Mouse (Mus musculus): ENCODE data around the gene Ell2.

The Ell2 gene

DNA sequence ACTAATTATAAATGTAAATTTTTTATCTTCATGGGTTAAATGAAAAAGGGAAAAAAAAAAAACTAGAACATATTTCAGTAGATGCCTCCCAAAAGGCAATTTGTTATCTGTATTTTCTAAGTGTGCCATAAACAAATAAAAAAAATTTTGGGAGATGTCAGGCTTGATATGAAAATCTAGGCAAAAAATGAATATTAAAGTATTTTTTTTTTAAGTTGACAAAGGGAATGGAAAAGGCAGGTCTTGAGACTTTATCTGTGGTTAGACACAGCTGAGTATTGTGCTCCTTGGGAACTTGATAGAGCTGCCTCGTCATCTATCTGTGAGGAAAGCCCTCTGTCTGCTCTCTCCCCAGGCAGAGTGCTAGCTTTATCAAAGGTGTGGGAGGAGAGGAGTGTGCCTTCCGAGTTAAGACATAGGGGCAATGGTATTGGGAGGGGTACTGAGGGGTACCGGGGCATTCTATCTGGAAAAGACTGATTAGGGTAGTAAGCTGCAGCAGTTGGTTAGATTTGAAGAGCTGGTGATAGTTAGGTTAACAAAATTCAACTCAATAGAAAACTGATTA lies 27.1 kb downstream of the Ell2 start:
- DNase-seq: no peak

DNA sequence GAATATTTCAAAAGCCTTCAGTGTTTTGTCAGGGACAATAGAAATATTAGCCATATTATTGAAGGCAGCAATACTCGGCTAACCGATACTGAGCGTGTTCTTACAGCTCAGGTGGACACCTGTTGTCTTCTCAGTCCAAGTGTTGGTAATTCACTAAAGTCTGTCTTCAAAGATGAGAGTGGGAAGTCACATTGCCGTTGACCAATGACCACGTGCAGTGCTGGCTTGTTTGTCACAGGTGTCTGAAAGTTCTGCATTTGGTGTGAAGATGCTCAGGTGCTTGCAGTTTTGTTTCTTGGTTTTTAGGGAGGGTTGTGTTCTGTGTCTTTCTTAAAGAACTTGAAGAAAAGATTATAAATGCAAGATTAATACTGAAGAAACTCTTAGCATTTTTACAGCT lies 27.7 kb downstream of the Ell2 start:
- no peak for DNase-seq

DNA sequence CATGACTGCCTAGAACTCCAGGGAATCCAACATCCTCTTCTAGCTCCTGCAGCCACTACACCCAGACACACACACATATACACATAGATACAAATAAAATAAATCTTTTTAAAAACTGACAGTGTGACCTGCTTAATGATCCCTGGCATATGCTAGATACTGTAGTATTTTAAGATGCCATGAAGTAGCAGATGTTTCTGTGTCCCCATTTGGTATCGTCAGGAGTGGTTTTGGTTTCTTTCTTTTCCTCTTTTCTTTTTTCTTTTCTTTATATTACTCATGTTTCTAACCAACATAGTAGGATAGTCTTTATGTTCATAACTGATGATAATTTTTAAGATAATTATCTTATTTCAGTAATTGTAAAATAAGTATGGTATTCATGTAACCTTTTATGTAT lies 29.0 kb downstream of the Ell2 start:
- DNase-seq: no peak

DNA sequence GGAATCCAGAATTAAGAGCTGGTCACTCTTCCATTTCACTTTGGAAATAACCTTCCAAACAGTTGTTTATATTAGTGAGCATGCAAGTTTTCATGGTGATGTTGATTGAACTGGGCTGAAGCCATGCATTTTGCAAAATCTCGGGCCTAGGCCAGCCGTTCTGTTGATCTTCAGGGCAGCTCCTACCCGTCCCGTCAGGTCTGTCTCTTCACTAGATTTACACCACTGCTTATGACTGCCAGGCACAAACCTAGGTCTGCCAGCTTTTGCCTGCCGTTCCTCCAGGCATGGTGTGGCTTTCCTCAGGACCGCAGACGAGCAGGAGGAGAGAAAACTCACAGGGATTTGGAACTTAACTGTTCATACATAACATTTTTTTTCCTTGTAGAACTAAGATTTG lies 31.4 kb downstream of the Ell2 start:
- no peak for DNase-seq

DNA sequence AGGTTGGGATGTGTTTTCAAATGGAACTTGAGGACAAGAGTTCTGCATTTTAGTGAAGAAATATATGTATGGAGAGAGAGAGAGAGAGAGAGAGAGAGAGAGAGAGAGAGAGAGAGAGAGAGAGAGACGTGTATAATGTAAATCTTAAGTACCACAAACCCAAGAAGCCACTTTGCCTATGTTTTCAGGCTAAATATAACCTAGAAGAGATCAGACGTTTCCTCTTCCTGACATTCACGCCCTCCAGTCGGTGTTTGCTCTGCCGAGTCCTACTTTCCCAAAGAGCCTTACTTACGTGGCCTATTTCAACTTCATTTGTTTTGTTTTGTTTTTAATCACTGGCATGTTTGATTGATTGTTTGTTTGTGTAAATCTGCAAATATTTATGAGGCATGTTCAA lies 32.0 kb downstream of the Ell2 start:
- DNase-seq: no peak

DNA sequence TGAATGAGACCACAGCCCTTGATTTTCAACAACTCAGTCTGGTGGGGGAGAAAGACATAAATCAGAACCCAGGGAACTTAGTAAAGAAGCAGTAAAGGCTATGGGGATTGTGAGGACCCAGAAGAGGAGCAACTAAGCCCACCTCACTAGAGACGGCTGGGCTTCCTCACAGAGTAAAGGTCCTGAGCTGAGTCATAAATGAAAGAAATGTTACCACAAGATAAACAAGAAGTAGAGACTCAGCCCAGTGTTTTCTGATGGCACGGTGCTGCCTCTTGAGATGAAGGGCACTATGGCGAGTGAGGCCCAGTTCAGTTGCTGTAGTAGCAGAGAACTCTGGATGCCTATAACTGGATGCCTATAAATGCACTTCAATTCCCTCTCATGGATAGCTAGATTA lies 32.4 kb downstream of the Ell2 start:
- DNase-seq: no peak

DNA sequence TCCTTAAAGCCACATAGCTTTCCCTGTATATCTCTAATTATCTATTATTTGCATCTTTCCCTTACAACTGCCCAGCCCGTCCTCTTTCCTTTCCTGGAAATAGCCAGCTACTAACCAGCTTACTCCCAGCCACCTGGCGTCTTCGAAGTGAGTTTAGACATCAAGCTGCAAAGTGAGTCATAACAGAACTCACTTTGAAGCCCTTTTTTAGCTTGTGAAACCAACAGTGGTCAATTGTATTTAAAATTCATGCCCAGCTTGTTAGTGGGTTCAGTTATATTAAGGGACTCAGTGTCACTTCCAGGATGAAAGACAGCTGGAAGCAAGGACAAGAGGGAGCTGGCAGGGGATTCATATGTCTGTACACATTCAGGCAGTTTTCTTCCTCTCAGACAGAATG lies 33.5 kb downstream of the Ell2 start:
- DNase-seq: no peak

DNA sequence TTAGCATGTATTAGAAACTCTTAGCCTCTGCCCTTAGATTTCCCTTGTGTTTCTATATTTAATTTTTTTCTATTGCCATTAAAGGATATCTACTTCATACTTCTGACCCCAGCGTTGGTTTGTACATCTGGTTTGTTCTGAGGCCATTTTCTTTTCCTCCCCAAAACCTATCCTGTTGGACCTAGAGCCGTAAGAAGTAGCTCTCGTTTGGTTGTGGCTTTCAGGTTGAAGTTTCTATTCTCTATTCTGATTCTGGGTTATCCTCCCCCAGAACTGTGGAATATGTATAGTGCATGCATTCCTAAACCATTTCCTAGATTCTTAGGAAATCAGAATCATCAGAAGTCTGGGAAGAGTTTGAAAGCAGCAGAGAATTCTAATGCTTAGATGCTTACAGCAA lies 34.6 kb downstream of the Ell2 start:
- no peak for DNase-seq

DNA sequence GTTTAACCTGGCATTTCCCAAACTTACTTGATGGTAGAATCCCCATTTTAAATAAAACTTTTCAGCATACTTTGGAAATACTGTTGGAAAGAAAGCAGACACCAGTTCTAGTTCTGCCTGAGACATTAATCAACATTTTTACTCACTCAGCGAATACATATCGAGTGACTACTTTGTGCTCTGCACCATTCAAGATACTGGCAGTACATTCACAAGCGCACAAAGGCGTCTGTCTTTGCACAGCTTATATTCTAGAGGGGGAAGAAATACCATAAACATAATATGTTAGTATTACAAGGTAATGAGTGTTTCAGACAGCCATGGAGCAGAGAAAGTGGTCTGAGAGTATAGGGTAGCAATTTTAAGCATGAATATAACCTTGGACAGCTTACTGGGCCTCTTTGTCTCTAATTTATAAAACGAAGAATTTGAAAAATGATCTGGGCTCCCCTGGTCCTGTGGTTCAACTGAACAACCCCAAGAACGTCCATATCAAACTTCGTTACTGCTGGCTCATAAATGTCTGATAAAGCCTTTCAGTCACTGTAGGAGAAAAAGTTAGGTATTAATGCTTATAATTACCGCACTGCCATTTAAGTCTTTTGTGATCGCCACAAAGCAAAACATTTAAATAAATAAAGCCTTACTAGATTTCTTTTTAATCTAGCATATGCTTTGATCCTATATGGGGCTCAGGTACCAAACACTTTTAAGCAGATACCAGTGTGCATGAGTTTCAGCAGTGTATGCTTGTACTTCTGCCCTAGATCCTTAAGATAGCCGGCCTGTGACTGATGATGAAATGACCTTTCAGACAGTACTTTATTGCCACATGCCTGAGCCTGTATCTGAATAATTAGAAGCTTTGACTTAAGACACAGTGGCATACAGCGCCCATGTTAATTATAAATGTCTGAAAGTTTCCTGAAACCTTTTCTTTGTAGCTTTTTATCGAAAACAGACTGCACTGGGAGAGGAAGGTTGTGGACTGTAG lies 35.5 kb downstream of the Ell2 start:
- no peak for DNase-seq

DNA sequence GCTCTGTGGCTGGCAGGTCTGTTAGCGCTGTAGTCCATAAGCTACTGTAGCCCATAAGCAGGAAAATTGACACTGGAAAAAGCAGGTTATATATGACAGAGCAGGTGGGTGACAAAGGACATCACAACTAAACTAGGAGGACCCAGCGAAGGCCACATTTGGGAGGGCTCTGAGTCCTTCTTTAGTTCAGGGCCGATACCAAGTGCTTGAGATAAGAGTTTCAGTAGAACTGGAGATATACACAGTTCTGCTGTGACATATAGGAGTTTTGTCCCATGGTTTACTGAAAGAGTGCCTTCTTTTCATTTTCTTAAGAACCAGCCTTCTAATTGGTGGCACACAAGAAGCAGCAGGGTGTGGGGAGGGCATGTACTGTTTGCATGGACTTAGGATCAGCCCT lies 36.4 kb downstream of the Ell2 start:
- no peak for DNase-seq

DNA sequence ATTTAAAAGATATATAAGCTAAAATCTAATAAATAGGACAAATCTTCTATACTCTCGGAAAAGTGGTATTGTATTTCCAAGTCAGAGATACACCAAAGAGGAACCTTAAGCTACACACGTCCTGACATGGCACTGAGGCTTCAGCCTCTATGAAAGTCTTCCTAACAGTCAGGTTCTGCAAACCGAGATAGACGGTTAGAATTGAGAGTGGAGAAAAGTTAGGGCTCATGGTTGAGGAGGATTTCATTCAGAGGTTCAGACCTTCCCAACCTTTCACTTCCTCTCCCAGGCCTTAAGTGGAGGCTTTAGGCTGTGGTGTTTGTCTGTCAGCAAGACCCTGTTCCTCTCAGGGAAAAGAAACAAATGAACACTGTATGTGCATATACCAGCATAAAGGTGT lies 37.5 kb downstream of the Ell2 start:
- no peak for DNase-seq

DNA sequence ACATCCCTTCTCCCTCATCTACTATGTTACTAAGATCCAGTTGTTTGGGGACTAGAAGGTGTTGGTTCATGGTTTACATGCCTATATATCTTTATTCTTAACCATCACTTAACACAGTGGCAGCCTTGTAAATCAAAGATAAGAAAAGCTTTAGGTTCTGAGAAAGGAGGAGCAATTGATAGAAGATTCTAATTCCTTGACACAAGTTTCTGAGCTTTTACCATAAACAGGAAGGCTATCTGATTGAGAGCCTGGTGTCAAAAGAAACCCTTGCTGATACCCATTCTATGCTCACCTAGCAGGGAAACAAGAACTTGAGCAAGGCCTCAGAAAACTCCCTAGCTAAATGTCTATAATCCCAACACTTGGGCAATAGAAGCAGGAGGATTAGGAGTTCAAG lies 38.8 kb downstream of the Ell2 start:
- DNase-seq: no peak

DNA sequence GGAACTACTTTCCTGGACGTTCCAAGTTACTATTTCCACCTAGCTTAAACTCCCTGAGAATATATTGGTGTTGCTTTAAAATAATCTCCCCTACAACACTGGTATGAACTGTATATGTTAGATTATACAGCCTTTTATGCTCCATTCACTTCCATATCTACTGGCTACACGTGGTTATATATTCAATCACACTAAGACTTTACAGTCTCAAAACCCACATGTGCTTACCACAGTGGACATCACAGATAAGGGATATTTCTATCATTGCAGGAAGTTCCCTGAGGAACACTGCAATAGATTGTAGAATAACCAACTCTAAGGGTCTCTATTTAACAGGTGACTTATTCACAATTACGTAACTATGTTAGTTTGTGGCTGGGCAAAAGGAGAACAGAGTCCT lies 40.7 kb downstream of the Ell2 start:
- DNase-seq: no peak

DNA sequence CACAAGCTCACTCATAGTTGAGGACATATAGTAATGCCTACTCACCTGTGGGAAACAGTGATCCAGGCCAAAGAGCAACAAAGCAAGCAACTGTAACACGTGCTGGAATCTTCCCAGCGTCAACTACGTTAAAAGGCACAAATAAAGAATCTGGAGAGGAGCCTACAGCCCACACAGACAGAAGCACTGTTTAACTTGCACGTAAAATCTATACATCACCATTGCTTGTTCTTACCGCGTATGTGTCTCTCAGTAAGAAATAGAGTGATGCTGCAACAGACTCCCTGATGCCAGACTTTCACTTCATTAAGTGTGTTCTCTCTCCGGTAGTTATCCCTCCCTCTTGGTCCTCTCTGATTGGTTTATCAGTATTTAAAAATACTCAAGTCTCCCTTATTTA lies 42.1 kb downstream of the Ell2 start:
- no peak for DNase-seq

DNA sequence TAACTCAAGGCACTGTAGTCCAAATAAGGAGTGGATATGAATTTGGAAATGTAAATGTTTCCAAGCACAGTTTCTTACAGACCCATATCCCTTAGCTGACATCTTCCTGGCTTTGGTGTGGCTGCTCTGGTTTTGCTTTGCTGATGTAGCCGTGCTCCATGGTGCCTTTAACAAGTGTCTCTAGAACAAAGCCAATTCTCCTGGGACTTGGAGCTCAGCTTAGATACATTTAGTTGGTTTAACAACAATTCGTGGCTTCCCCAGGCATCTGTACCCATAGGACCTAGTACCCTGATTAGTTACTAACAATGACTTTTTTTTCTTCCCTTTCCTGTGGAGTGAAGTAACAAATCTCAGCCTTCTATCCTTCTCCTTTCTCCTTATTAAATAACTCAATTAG lies 44.2 kb downstream of the Ell2 start:
- no peak for DNase-seq

DNA sequence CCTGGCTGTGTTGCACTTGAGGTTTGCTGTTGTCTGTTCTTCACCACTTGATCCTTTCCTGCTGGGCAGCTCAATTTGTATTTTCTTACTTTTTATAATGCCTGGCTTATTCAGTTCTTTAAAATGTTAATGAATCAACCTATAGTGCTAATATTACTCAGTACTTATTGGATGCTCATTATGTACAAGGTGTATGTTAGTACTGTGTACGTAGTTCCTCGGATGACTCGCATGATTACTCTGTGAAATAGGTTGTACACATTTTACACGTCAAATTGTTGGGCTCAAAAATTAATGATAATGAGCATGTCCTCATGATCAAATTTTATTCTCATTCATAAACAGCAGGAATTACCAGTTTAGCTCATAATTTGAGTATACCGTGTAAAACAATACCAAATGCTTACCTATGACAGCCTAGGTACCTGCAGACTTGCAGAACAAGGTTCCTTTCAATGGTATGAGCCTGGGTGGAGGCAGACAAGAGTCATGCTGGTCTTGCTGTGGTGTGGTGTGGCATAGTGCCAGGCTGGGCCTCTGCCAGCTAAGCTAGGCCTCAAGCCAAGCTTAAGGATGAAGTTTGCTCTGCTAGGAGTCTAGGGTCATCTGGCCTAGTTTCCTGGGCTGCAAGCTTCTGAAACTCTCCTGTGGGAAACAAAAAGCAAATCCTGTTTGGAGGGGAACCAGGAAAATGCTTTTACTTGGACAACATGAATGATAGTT lies 45.8 kb downstream of the Ell2 start:
- peak; percentile 64 for DNase-seq

DNA sequence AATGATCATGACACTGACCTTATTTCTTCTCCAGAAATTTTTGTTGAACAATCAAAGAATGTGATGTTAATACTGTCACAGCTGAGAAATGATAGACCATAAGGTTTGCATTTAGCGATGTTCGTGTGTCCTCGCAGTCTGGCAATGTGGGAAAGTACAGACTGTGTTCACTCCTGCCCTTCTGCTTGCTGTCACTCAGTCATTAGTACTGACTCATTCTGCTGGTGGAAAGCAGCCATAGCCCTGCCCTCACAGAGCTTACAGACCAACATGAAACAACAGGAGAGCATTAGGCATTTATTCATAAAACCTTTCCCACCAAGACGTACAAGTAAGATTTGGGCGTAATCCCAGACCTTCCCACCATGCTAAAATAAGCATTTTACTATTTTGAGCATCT lies 47.8 kb downstream of the Ell2 start:
- peak; percentile 59 for DNase-seq

DNA sequence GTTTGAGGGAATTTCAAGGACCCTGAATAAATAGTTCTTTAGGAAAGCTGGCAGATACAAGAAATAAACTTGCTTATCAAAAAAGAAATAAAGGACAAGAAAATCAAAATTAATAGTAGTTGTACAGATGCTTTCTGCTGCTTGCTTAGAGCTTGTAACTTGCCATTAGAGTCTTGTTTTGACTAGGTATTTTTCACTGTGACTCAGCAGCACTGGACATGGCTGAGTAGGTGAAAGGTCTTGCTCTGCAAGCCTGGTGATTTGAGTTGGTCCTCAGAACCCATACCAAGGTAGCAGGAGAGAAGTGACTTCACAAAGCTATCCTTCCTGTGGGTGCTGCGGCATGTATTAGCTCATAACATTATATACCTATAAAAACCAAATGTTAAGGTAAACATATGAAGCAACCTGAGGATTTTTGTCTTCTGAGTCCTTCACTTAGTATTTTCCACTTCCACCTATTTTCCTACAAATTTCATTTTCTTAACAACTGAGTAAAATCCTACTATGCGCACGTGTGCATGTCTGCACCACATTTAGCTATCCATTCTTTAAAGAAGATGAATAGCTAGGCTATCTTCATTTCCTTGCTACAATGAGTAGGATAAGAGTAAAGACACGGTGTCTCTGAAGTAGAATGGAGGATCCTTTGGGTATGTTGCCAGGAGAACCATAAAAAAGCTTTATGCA lies 54.4 kb downstream of the Ell2 start:
- DNase-seq: no peak

DNA sequence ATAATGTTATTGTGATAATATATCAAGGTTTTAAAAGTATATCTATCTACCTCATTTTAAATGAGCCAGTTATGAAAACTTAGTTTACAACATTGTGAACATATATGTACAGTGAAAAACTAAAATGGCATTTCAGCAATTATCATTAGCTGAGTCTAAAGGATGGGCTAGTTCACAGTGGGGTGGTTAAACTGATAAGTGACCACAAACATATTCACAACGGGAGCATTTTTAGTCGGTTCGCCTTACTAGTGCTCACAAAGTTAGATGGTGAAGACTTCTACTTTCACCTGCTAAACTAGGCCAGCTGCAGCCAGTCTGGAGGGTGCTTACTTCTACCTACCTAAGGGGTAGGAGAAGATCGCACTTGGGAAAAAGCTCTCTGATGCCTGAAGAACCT lies 56.2 kb downstream of the Ell2 start:
- no peak for DNase-seq

DNA sequence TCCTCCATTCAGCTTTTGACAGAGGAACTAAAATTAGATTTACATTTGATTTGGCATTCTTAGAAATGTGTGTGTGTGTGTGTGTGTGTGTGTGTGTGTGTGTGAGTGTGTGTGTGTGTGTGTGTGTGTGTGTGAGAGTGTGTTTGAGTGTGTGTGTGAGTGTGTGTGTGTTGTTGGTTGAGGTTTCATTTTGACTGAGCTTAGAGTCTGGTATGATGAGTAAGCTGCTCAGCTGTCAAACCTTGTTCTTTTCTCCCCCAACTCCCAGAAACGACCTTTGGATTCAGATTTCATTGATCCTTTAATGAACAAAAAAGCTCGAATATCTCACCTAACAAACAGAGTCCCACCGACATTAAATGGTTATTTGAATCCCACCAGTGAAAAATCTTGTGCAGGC lies 56.7 kb downstream of the Ell2 start:
- DNase-seq: no peak

DNA sequence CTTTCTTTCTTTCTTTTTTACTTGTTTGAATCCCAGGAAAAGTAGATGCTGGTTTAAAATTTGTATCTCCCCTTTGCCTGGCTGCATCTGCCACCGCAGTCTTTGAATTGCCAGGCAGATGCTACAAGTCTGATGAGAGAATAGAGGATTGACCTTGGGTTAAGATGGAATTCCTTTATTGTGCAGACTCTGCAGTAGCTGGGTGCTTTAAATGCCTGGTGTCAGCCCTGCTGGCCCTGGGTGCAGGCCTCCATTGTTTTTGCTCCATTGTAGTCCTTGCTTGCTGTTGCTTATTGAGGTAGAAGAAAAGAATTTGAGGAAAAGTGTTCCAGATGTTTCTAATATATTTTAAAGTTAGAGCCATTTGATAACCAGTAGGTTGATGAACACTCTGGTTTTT lies 59.2 kb downstream of the Ell2 start:
- no peak for DNase-seq

DNA sequence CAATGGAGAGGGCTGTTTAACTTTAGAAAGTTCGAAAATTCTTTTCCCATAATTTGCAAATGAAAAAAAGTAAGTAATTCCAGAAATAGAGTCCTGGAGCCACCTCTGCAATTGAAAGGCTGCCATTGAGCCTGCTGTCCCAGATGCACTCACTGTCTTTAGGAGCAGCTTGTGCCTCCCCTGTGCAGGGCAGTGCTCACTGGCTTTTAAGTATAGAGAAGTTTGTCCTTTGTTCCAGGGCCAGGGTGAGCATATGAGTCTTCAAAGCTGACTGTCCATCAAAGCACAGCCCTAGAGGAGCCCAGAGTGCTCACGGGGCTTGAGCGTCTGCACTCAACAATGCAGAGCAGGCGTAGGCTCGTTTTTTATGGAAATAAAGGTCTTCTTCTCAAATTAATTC lies 59.7 kb downstream of the Ell2 start:
- DNase-seq: no peak

DNA sequence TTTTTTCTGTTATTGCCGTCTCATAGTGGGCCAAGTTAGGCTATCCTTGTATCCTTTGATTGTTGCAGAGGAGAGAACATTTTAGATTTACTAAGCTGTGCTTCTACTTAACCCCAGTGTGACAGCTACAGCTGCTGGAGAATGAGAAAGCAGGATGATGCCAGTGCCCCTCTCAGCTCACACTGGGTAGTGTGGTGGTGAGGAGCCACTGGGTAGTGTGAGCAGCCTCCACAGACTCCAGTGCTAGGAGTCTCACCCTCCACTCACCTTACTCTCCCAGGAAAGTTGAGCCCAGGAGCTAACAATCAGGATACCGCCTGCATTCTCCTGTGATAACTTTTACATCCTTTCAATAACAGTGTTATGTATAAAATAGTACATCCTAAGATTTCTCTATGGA lies 60.4 kb downstream of the Ell2 start:
- no peak for DNase-seq

DNA sequence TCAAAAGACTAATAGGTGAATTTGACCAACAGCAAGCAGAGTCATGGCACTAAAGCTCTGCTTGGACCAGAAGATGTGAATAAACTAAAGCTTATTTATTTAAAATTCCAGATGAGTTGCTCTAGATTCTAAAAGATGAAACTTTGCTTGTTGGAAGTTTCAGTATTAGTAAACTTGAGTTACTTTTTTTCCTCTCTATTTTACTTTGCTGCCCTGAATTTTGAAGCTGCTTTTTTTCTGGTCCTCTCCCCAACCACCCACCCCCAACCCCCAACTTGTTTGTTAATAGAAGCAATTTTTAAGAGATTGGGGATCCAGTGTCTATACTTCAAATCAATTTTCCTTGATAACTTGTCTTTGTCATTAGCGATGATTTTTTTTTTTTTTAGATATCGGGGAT lies 64.2 kb downstream of the Ell2 start:
- DNase-seq: no peak

All from layer of hippocampus, adult 9-11 months (tissue).